Mouse (Mus musculus) bone marrow macrophage, adult 2 months (primary cell): ENCODE results near the gene Srgap1. TPM values are rescaled to one million over a fixed set of nuclear protein-coding genes. Genes with fewer than 3 reads are reported as not detected.

Source experiments
- H3K27ac ChIP-seq: 2 replicates; pipeline ENCODE4 v1.5.1; 2012; ENCODE audit warnings: low read depth, low read length; ENCODE audit not compliant: insufficient read depth
- H3K4me1 ChIP-seq: 2 replicates; pipeline ENCODE4 v1.6.1; 2012; ENCODE audit warnings: low read length; ENCODE audit not compliant: control insufficient read depth, insufficient read depth
- H3K4me3 ChIP-seq: 2 replicates; pipeline ENCODE4 v1.5.1; 2012; ENCODE audit warnings: mild to moderate bottlenecking, low read length, moderate library complexity; ENCODE audit not compliant: insufficient read depth
- CTCF ChIP-seq: IDR thresholded peaks from 2 replicates; pipeline ENCODE4 v1.5.1; 2012; ENCODE audit warnings: low read depth, mild to moderate bottlenecking, low read length, moderate library complexity
- POLR2A ChIP-seq: IDR thresholded peaks from 2 replicates; pipeline ENCODE4 v1.6.1; 2012; ENCODE audit warnings: mild to moderate bottlenecking, low read depth, low read length, borderline replicate concordance
- polyA plus RNA-seq: library from polyadenylated mRNA; stranded (reverse); fragments of >200 nt; gene quantifications from 2 replicates; pipeline ENCODE4 v1.2.4, GENCODE M21; 2012; ENCODE audit not compliant: missing spikeins, insufficient read depth, insufficient read length

Gene Srgap1
- polyA plus RNA-seq, 1 experiment = not detected

GRCm38 (mm10) chr10:121971658-121972057 lies 75.5 kb downstream of the Srgap1 start:
- TF ChIP-seq CTCF (no peak), POLR2A (no peak)
- no peak overlapping the region for H3K4me3 ChIP-seq
- no peaks in the 10 kb centered on the region for H3K4me1 ChIP-seq
- H3K27ac ChIP-seq = no peak overlapping the region

GRCm38 (mm10) chr10:121970912-121971311 lies 76.2 kb downstream of the Srgap1 start:
- no peak overlapping the region for H3K4me3 ChIP-seq
- H3K4me1 ChIP-seq = no peaks in the 10 kb centered on the region
- TF ChIP-seq POLR2A (no peak), CTCF (no peak)
- no peak overlapping the region for H3K27ac ChIP-seq

GRCm38 (mm10) chr10:121964114-121964513 lies 83.0 kb downstream of the Srgap1 start:
- Histone ChIP-seq H3K27ac (no peak overlapping the region), H3K4me3 (no peak overlapping the region), H3K4me1 (no peaks in the 10 kb centered on the region)
- TF ChIP-seq CTCF (no peak), POLR2A (no peak)

- no peak overlapping the region for H3K27ac ChIP-seq
- no peaks in the 10 kb centered on the region for H3K4me1 ChIP-seq
- H3K4me3 ChIP-seq = no peak overlapping the region
- TF ChIP-seq POLR2A = no peak
- TF ChIP-seq CTCF = no peak
Observed at GRCm38 (mm10) chr10:121962053-121962452, 85.1 kb downstream of the Srgap1 start.

GRCm38 (mm10) chr10:121961121-121961893 lies 85.8 kb downstream of the Srgap1 start:
- TF ChIP-seq POLR2A (no peak), CTCF (no peak)
- H3K4me3 ChIP-seq = no peak overlapping the region
- no peaks in the 10 kb centered on the region for H3K4me1 ChIP-seq
- no peak overlapping the region for H3K27ac ChIP-seq

- no peak for TF ChIP-seq CTCF
- Histone ChIP-seq H3K4me3 (no peak overlapping the region), H3K27ac (no peak overlapping the region), H3K4me1 (no peaks in the 10 kb centered on the region)
Observed at GRCm38 (mm10) chr10:121958741-121959140, 88.4 kb downstream of the Srgap1 start.

GRCm38 (mm10) chr10:121956505-121956904 lies 90.6 kb downstream of the Srgap1 start:
- H3K4me3 ChIP-seq = no peak overlapping the region
- H3K4me1 ChIP-seq = no peaks in the 10 kb centered on the region
- no peak overlapping the region for H3K27ac ChIP-seq
- TF ChIP-seq CTCF (no peak), POLR2A (no peak)

GRCm38 (mm10) chr10:121955730-121956129 lies 91.4 kb downstream of the Srgap1 start:
- no peaks in the 10 kb centered on the region for H3K4me1 ChIP-seq
- TF ChIP-seq CTCF (no peak), POLR2A (no peak)
- H3K27ac ChIP-seq = no peak overlapping the region
- H3K4me3 ChIP-seq = no peak overlapping the region

GRCm38 (mm10) chr10:121954877-121955276 lies 92.2 kb downstream of the Srgap1 start:
- Histone ChIP-seq H3K4me3 (no peak overlapping the region), H3K27ac (no peak overlapping the region), H3K4me1 (no peaks in the 10 kb centered on the region)
- no peak for TF ChIP-seq POLR2A
- TF ChIP-seq CTCF = no peak

- no peak for TF ChIP-seq CTCF
- no peak for TF ChIP-seq POLR2A
- no peaks in the 10 kb centered on the region for H3K4me1 ChIP-seq
- H3K4me3 ChIP-seq = no peak overlapping the region
- no peak overlapping the region for H3K27ac ChIP-seq
Observed at GRCm38 (mm10) chr10:121953041-121953440, 94.1 kb downstream of the Srgap1 start.
